Mouse (Mus musculus) G1E (cell line): Measurements from ENCODE around the gene Ntn5. TPM values are rescaled to one million over a fixed set of nuclear protein-coding genes. Genes with fewer than 3 reads are reported as not detected.
"Not testable (repeated sequence)": the region's sequence is repeated elsewhere in the genome, so short reads cannot be mapped to it uniquely, and the experiment has no call there.

Source experiments
- ATAC-seq: 2 replicates; pipeline ENCODE4 v1.8.0; 2016; ENCODE audit warnings: mild to moderate bottlenecking; ENCODE audit not compliant: insufficient number of reproducible peaks, poor library complexity, low FRiP score, severe bottlenecking; ENCODE audit errors: extremely low read depth
- DNase-seq: peaks from one replicate; pipeline ENCODE4 v3.0.0; 2012; ENCODE audit warnings: low spot score
- H3K27me3 ChIP-seq: 2 replicates; pipeline ENCODE4 v1.6.1; 2012; ENCODE audit warnings: mild to moderate bottlenecking, low read length, inconsistent platforms; ENCODE audit not compliant: insufficient read depth
- H3K36me3 ChIP-seq: replicated peaks from 2 replicates; pipeline ENCODE3; 2012; ENCODE audit warnings: mild to moderate bottlenecking, inconsistent platforms
- H3K4me1 ChIP-seq: 2 replicates; pipeline ENCODE4 v1.6.1; 2012; ENCODE audit warnings: low read depth, low read length, inconsistent platforms, mixed read lengths; ENCODE audit not compliant: insufficient read depth
- H3K4me3 ChIP-seq: 2 replicates; pipeline ENCODE4 v1.5.1; 2012; ENCODE audit warnings: low read depth, mild to moderate bottlenecking, inconsistent platforms, low read length, moderate library complexity, mixed read lengths
- H3K9me3 ChIP-seq: replicated peaks from 2 replicates; pipeline ENCODE4 v1.6.1; 2012; ENCODE audit warnings: inconsistent platforms
- CTCF ChIP-seq: IDR thresholded peaks from 2 replicates; pipeline ENCODE4 v1.5.1; 2012; ENCODE audit warnings: low read depth, low read length, inconsistent platforms, mixed read lengths
- GATA1 ChIP-seq: IDR thresholded peaks from 2 replicates; pipeline ENCODE4 v1.6.1; 2012; ENCODE audit warnings: borderline replicate concordance, low read length, inconsistent platforms, mixed read lengths
- GATA2 ChIP-seq: IDR thresholded peaks from 2 replicates; pipeline ENCODE4 v1.6.1; 2012; ENCODE audit warnings: low read depth, low read length, inconsistent platforms, borderline replicate concordance
- POLR2AphosphoS5 ChIP-seq: IDR thresholded peaks from 2 replicates; pipeline ENCODE4 v1.6.1; 2012; ENCODE audit warnings: low read depth, low read length, inconsistent platforms; ENCODE audit not compliant: insufficient replicate concordance
- TAL1 ChIP-seq: conservative IDR thresholded peaks from 2 replicates; pipeline ENCODE4 v1.6.1; 2012; ENCODE audit warnings: low read depth, low read length, inconsistent platforms, mixed read lengths
- polyA plus RNA-seq: library from polyadenylated mRNA; stranded (reverse); fragments of >175 nt; gene quantifications from 2 replicates; pipeline ENCODE4 v1.2.3, GENCODE M21; 2012
- total RNA-seq, 2 experiments: library from RNA; stranded (forward) in 1 of 2; stranded (reverse) in 1 of 2; fragments of 200-1000 nt in 1 of 2; fragments of >200 nt in 1 of 2; fragmentation: Nextera tagmentation in 1 of 2; gene quantifications; 2 replicates each; pipeline ENCODE4 v1.2.3; 2014 to 2017

The Ntn5 gene
- total and polyA plus RNA-seq, 3 experiments, result 0.21 TPM; not detected in 2

DNA sequence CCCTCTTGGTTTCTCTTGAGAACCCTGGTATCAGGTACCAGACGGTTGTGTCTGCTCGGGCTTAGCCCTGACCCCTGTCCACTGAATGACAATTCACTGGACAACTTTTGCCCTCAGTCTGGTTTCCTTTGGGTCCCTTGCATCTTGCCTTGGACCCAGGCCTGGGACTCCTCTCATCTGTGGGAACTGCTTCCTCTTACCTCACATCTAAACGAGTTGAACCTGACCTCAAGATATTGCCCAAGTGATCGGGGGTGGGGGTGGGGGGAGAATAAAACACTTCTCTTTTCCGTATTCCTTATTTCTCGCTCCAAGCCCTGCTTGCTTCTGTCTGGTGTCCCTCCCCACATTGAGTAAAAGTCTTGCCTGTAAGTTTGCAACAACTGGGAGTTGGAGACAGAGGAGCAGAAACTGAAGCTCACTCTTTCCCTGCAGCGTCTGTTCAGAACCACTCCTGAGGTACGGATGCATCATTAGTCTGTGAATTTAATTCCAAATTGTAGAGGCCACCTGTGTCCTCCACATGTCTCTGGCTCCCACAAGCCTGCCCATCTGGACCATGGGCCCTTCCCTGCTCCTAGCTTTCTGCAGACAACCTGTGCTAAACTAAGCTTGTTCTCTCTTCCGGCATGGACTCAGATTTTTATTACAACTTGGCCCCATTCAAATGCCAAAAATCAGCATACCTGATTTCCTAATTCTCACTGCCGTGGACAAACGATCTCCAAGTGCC, 22.9 kb upstream of the Ntn5 start:
- H3K27me3 ChIP-seq, result peaks cover 31% of the 10 kb centered on the region
- no peaks in the 10 kb centered on the region for H3K36me3 ChIP-seq
- H3K9me3 ChIP-seq, result no peaks in the 10 kb centered on the region
- no peak for DNase-seq
- no peaks in the 10 kb centered on the region for H3K4me1 ChIP-seq
- no peak for TF ChIP-seq GATA2
- no peak for TF ChIP-seq POLR2AphosphoS5
- TF ChIP-seq TAL1, result no peak
- no peak for TF ChIP-seq CTCF
- no peak for TF ChIP-seq GATA1
- no peak for ATAC-seq
- H3K4me3 ChIP-seq, result no peak overlapping the region

DNA sequence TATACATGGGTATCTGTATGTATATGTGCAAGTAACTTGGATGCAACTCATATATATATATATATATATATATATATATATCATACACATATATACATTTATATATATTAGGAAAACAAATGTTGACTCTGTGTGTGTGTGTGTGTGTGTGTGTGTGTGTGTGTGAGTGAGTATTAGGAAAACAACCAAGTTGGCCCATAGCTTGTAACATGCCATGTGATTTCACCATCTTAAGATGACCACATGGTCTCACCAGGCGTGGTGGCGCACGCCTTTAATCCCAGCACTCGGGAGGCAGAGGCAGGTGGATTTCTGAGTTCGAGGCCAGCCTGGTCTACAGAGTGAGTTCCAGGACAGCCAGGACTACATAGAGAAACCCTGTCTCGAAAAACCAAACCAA, 22.1 kb upstream of the Ntn5 start:
- not testable (repeated sequence) for H3K4me1 ChIP-seq, H3K4me3 ChIP-seq, H3K9me3 ChIP-seq, DNase-seq, ATAC-seq, H3K36me3 ChIP-seq
- peaks cover 31% of the 10 kb centered on the region for H3K27me3 ChIP-seq

DNA sequence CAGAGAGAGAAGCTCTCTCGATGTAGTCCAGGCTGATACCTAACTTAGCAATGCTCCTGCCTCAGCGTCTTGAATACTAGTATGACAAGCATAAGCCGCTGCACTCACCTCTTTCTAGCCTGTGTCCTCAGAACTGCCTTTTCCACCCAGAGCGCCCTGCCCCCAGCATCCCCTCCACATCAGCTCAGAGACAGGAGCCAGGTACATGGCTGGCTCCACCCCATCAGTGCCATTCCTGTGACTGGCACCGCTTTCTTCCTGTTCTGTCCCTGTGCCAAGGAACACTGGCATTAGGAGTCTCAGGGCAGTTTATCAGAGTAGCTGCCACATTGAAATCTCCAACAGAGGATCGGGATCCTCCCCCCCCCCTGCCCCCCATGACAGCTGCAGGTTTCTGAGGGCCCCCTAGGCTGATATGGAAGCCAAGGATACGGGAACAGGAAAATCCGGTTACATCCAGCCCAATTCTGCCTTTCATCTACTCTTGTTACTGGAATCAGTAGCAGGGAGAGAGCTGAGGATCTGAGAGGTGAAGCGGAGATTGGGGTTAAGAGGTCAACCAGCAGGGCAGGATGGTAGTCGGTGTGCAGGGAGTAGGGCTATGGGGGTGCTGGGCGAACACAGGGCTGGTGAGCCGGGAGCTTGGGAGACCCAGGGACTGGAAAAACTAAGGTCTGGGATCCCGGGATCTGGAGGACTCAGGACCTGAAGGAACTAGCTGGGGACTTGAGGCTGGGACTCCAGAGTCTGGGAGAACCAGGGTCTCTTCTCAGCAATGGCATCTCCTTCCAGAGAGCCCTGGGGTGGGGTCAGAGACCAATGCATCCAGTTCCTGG, 18.3 kb upstream of the Ntn5 start:
- DNase-seq, result no peak
- Histone ChIP-seq H3K9me3 (0 out of 2 replicates have a peak, but pooled peaks cover 3% of the 10 kb centered on the region), H3K4me1 (no peaks in the 10 kb centered on the region), H3K27me3 (peaks cover 34% of the 10 kb centered on the region), H3K36me3 (no peaks in the 10 kb centered on the region), H3K4me3 (no peak overlapping the region)
- TF ChIP-seq GATA1 (no peak), GATA2 (no peak), CTCF (no peak), TAL1 (no peak), POLR2AphosphoS5 (no peak)
- no peak for ATAC-seq

GRCm38 (mm10) chr7:45666161-45666560, 17.7 kb upstream of the Ntn5 start, which contains the start of gene Fut2:
Fut2 (minus strand) TSS chr7:45666394.
- DNase-seq, result no peak
- ATAC-seq, result no peak
- Histone ChIP-seq H3K9me3 (0 out of 2 replicates have a peak, but pooled peaks cover 3% of the 10 kb centered on the region), H3K27me3 (peaks cover 34% of the 10 kb centered on the region), H3K4me3 (no peak within 1 kb of the TSS), H3K36me3 (no peaks in the 10 kb centered on the region), H3K4me1 (no peaks in the 10 kb centered on the region)
- no peak for TF ChIP-seq GATA2
- TF ChIP-seq GATA1, result no peak
- TF ChIP-seq CTCF, result no peak
- TF ChIP-seq POLR2AphosphoS5, result no peak
- no peak for TF ChIP-seq TAL1

DNA sequence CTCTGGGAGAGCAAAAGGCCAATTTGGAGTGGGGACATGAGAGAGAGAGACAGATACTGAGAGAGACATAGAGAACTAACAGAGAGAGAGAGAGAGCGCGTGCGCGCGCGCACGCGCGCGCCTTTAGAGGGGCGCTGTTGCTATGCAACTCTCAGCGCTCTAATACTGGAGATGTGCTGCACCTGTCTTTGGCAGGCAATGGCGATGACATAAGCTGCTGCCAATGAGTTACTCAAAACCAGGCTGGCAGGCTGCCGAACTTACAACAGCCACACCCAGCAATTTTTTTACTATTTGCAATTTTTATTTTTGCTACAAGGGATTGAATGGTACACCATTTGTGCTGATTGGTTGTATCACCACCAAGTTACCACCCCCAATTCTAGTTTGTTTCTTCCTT, 16.1 kb upstream of the Ntn5 start:
- no peak for TF ChIP-seq GATA1
- no peak for TF ChIP-seq CTCF
- TF ChIP-seq POLR2AphosphoS5, result no peak
- no peak for TF ChIP-seq GATA2
- no peak for TF ChIP-seq TAL1
- Histone ChIP-seq H3K27me3 (peaks cover 43% of the 10 kb centered on the region), H3K36me3 (no peaks in the 10 kb centered on the region), H3K4me3 (no peak overlapping the region), H3K4me1 (no peaks in the 10 kb centered on the region), H3K9me3 (0 out of 2 replicates have a peak, but pooled peaks cover 3% of the 10 kb centered on the region)
- DNase-seq (no peak), ATAC-seq (no peak)

- no peak overlapping the region for H3K4me3 ChIP-seq
- H3K4me1 ChIP-seq, result no peaks in the 10 kb centered on the region
- H3K36me3 ChIP-seq, result no peaks in the 10 kb centered on the region
- ATAC-seq, result no peak
- H3K27me3 ChIP-seq, result peaks cover 45% of the 10 kb centered on the region
- TF ChIP-seq GATA1 (no peak), TAL1 (no peak), CTCF (no peak)
- no peak for DNase-seq
- H3K9me3 ChIP-seq, result 0 out of 2 replicates have a peak, but pooled peaks cover 3% of the 10 kb centered on the region
Observed at GRCm38 (mm10) chr7:45668921-45669320, 14.9 kb upstream of the Ntn5 start.
